Mouse (Mus musculus) retina, adult 2 months (tissue): ENCODE results near the gene Mex3a.

Experiments
- DNase-seq: peaks from one replicate; pipeline ENCODE4 v3.0.0-alpha.2; 2012; ENCODE audit warnings: low read depth, low spot score

The Mex3a gene

GRCm38 (mm10) chr3:88532299-88532674 lies at the start of gene Mex3a:
Gene Mex3a (plus strand): TSS chr3:88532395.
- no peak for DNase-seq

- DNase-seq, result no peak
These were observed 49.1 kb upstream of the Mex3a start for GRCm38 (mm10) chr3:88483141-88483540.

- DNase-seq, result peak; percentile 49
These were observed 48.6 kb upstream of the Mex3a start for GRCm38 (mm10) chr3:88483621-88484020.

- DNase-seq, result no peak
These were observed 47.4 kb upstream of the Mex3a start for GRCm38 (mm10) chr3:88484597-88485316.

GRCm38 (mm10) chr3:88486043-88486442 lies 46.2 kb upstream of the Mex3a start:
- no peak for DNase-seq

- no peak for DNase-seq
These were observed 45.3 kb upstream of the Mex3a start for GRCm38 (mm10) chr3:88486887-88487286.

- DNase-seq, result no peak
These were observed 44.8 kb upstream of the Mex3a start for GRCm38 (mm10) chr3:88487396-88487795.

- no peak for DNase-seq
These were observed 38.3 kb upstream of the Mex3a start for GRCm38 (mm10) chr3:88493706-88494582.

GRCm38 (mm10) chr3:88494836-88495628 lies 37.2 kb upstream of the Mex3a start:
- no peak for DNase-seq

GRCm38 (mm10) chr3:88495741-88496415 lies 36.3 kb upstream of the Mex3a start:
- no peak for DNase-seq

- no peak for DNase-seq
These were observed 32.6 kb upstream of the Mex3a start for GRCm38 (mm10) chr3:88499580-88499979.

- DNase-seq, result no peak
These were observed 32.1 kb upstream of the Mex3a start for GRCm38 (mm10) chr3:88500087-88500486.

GRCm38 (mm10) chr3:88500655-88501365 lies 31.4 kb upstream of the Mex3a start:
- no peak for DNase-seq

- DNase-seq, result no peak
These were observed 30.7 kb upstream of the Mex3a start for GRCm38 (mm10) chr3:88501366-88502030.

GRCm38 (mm10) chr3:88502031-88502571 lies 30.1 kb upstream of the Mex3a start:
- no peak for DNase-seq

GRCm38 (mm10) chr3:88502641-88503504 lies 29.3 kb upstream of the Mex3a start:
- no peak for DNase-seq

GRCm38 (mm10) chr3:88503505-88503863 lies 28.7 kb upstream of the Mex3a start:
- DNase-seq, result no peak

- DNase-seq, result no peak
These were observed 28.1 kb upstream of the Mex3a start for GRCm38 (mm10) chr3:88503881-88504746.
